Mouse (Mus musculus) adrenal gland, postnatal 36 days (tissue): Measurements from ENCODE around the gene Bhlha15. TPM values are rescaled to one million over a fixed set of nuclear protein-coding genes. Genes with fewer than 3 reads are reported as not detected.

Experiments used
- DNase-seq, 2 experiments: peaks; one replicate each; pipeline ENCODE4 v3.0.0; 2021; ENCODE audit warnings: mixed read lengths in 1 of 2
- total RNA-seq, 2 experiments: library from RNA; stranded (reverse); gene quantifications; 2 replicates each; pipeline ENCODE4 v1.2.3; 2021

Gene Bhlha15
- total RNA-seq, 2 experiments from 2014 or later, result 0.69 to 0.86 TPM

DNA sequence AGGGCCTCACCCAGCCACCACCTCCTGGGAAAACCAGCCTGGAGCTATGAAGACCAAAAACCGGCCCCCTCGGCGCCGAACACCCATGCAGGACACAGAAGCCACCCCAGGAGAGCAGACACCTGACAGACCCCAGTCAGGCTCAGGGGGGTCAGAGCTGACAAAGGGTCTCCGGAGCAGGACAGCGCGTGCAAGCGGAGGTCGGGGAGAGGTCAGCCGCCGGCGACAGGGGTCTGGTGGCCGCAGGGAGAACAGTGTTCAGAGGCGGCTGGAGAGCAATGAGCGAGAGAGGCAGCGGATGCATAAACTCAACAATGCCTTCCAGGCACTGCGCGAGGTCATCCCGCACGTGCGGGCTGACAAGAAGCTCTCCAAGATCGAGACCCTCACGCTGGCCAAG, 940 bp downstream of the Bhlha15 start:
- no peak for DNase-seq

DNA sequence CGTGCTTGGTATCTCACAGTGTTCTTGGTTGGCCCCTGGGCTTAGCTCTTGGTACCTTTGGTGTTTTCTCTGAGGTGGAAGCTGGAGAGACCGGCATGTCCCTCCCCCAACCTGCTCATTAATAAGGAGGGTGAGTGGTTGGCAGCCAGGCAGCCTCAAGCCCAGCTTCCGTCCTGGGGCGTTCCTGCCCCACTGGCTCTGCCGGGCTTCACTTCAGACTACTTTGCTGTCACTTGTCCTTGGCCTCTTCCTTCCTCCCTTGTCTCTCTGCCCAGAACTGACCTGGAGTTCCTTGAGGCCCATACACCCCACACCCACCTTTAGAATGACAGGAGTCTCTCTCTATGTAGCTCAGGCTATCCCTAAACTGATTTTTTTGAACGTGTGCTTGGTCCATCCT, 2.6 kb downstream of the Bhlha15 start:
- no peak for DNase-seq

- DNase-seq, result no peak
Measured at GRCm38 (mm10) chr5:144194416-144194815, 4.3 kb downstream of the Bhlha15 start.

- no peak for DNase-seq
Measured at GRCm38 (mm10) chr5:144195567-144195966, 5.5 kb downstream of the Bhlha15 start.

DNA sequence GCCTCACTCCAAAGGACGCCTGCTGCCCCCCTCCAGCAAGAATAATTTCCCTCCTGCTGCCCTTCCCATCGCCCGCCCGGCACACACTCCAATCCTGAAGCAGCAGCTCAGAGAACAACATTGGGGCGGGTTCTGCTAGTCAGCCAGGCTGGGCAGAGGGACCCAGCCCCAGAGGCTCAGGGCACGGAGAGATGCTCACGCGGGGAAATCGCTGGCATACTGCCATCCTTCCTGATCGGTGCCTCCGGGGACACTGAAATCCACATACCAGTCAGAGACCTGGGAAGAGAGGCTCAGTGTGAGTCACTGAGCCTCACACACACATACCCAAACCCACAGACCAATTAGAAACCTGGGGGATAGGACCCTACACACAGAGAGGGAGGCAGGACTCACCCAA, 10.5 kb downstream of the Bhlha15 start:
- no peak for DNase-seq

GRCm38 (mm10) chr5:144202430-144202829, 12.3 kb downstream of the Bhlha15 start:
- no peak for DNase-seq

- no peak for DNase-seq
Measured at GRCm38 (mm10) chr5:144203398-144203959, 13.4 kb downstream of the Bhlha15 start.

DNA sequence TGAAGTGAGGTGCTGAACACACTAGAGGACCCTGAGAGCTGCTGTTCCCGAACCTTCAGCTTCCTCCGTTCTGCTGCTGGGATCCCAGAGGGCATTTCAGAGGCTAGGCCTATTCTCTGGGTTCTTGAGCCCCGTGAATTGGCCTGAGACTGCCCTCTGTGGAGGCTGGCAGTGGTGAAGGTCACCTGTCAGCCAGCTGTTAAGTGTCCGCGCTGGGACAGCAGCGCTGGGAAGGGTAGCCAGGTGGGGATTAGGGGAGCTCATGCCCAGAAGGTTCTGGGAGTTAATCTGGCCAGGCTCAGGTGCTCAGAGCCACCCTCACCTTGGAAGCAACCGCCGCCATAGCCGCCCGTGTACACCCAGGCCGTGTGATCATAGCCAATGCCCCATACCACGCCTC, 14.2 kb downstream of the Bhlha15 start:
- peak; percentile 37 to 40 for DNase-seq

DNA sequence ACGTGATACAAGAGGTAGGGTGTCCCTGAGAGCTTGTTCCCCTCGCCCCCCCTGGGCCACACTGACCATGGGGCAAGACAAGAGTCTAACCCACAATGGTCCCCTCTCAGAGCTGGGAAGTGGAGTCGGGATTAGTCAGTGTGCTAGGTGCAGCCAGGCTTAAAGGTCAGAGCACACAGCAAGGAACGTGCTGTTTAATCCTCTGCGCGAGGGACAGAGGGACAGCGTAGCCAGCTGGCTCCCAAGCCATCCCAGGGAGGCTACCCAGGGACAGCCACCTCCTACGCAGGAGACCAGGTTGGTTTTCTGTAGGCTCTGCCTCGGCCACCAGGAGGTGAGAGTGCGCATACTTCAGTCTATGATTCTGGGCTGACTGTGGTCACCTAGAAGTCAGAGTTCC, 14.8 kb downstream of the Bhlha15 start:
- no peak for DNase-seq

GRCm38 (mm10) chr5:144206069-144206468, 16.0 kb downstream of the Bhlha15 start:
- DNase-seq, result no peak

- DNase-seq, result peak; percentile 49 to 55
Measured at GRCm38 (mm10) chr5:144207478-144207877, 17.4 kb downstream of the Bhlha15 start.

DNA sequence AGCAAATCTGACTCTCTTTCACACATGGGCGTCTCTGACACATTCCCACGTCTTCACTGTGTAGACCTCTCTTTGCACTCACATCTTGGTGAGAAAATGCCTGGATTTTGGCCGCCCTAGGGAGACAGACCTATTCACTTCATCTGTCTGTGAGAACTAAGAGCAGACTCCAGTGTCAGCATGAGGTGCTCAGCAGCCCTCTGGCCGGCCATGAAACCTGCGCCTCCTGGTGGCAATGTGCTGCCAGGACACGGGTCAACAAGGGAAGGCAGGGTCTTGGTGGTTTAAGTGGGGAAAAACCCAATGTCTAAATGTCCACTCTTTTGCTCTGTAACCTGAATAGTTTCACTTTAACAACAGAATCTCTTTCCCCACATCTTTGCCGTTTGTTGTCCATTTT, 24.4 kb downstream of the Bhlha15 start:
- peak; percentile 75 for DNase-seq

DNA sequence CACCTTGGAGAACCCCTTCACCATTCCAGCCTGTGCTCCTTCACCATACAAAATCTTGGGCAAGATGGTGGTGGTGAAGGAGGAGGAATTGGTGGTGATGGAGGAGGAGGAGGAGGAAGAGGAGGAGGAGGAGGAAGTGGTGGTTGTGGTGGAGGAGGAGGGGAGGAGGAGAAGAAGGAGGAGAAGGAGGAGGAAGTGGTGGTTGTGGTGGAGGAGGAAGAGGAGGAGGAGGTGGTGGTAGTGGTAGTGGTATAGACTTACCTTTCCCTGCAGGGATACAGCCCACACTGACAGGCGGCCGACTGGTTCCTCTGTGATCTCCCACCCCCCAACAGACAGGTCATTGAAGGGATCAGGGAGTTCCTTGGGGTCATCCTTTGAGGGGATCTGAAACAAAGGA, 25.9 kb downstream of the Bhlha15 start:
- no peak for DNase-seq

GRCm38 (mm10) chr5:144218061-144218460, 28.0 kb downstream of the Bhlha15 start:
- DNase-seq, result peak; percentile 39 to 62

- peak; percentile 42 to 64 for DNase-seq
Measured at GRCm38 (mm10) chr5:144219306-144219705, 29.2 kb downstream of the Bhlha15 start.

- DNase-seq, result no peak
Measured at GRCm38 (mm10) chr5:144219936-144220335, 29.9 kb downstream of the Bhlha15 start.

- peak; percentile 58 to 59 for DNase-seq
Measured at GRCm38 (mm10) chr5:144221305-144221704, 31.2 kb downstream of the Bhlha15 start.

DNA sequence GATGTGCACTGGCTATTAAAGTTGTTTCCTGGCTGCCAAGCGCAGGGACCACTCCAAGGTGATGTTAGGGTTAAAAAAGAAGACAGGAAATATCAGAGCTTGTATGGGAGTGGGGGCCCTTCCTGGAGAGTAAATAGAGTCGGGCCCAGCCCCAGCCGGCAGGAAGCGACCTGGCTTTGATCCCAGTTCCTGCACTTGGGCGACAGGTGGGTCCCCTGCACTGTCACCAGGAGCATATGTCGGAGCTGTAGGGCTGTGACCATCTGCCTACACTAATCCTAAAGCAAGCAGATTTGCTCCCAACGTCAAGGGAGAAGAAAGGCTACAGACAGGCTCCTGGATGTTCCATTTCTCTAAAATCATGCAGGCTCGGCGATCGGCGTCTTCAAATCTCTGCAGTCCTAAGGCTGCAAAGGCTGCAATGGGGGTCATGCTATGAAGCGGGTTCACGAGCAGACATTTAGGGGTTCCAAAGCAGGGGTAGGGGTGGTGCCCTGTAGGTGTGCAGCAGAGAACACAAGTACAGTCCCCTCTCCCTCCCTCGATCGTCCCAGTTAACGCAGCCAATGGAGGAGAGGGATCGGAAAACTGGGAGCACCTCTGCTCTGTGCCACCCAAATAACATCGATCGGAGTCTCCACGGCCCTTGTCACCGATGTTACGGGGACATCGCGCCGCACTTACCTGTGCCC, 32.9 kb downstream of the Bhlha15 start:
- peak; percentile 63 to 75 for DNase-seq

GRCm38 (mm10) chr5:144223503-144223862, 33.4 kb downstream of the Bhlha15 start, which contains the start of gene Tecpr1:
TSS of gene Tecpr1 (minus strand) at chr5:144223615.
- peak; percentile 97 to 98 for DNase-seq

- peak in 1 of 2 experiments; percentile 30 for DNase-seq
Measured at GRCm38 (mm10) chr5:144223899-144224816, 34.1 kb downstream of the Bhlha15 start.

DNA sequence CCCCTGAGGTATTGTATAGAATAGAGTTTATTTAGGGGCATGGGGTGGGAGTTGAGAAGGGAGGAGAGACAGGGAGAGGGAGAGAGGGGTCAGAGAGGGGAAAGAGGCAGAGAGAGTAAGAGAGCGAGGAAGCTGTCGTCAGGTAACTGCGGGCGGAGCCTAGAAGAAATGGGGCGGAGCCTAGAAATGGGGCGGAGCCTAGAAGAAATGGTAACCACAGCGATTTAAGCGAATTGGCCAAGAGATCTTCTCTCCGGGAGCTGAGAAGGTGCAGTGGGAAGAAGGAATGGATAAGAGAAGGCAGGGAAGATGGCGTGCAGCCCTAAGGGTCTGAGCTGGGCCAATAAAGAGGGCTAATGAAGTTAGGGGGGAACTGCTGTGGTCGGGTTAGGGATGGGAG, 36.1 kb downstream of the Bhlha15 start:
- DNase-seq, result no peak

DNA sequence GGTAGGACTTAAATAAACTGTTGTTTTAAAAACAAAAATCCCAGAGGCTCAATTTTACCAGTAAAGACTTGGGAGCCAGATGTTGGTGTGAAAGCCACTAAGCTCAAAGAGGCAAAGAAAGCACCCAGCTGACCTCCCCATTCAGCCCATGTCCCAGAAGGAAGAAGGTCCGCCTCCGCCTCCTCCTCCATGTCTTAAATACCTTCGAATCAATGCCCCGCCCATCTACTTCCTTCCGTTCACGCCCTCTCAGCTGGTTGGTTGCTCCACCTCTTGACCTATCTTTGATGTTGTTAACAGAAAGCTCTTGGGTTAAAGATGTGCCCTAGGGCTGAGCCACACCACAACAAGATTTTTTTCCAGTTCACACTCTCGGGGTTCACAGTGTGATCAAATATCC, 40.1 kb downstream of the Bhlha15 start:
- no peak for DNase-seq

- DNase-seq, result no peak
Measured at GRCm38 (mm10) chr5:144231410-144231809, 41.3 kb downstream of the Bhlha15 start.
